8 mouse cellular contexts compared by ENCODE assay signal in genomic region chr10:95416685-95417495, GRCm38 (mm10). TPM values are rescaled to one million over a fixed set of nuclear protein-coding genes. Genes with fewer than 3 reads are reported as not detected.
A peak's percentile ranks its signal among the peaks of the same experiment; 100 is the strongest.
DNase-seq lines count a peak whose midpoint lies in the region; ATAC-seq and TF ChIP-seq lines count a peak whose summit lies in the region.

TSS of gene Socs2 (minus strand) at chr10:95417180.

- under 1% methylated on average over 65 of the region's 66 CpGs for WGBS in forebrain, embryonic 12.5 days
- under 1% methylated on average over 66 of the region's 66 CpGs for WGBS in heart, embryonic 16.5 days
- under 1% methylated on average over 64 of the region's 66 CpGs for WGBS in liver, embryonic 14.5 days (ENCODE audit: insufficient replicate concordance)
- under 1% methylated on average over 55 of the region's 66 CpGs for WGBS in neural tube, embryonic 11.5 days
- under 1% methylated on average over 58 of the region's 66 CpGs for WGBS in stomach, postnatal 0 days

- 0 out of 2 replicates have a peak, but pooled peaks have one; percentile 22 for TF ChIP-seq EP300 in liver, embryonic 14.5 days (IDR thresholded peaks at IDR 0.05; ENCODE audit: low read depth)
- TF ChIP-seq EP300 in stomach, postnatal 0 days (optimal IDR thresholded peaks at IDR 0.05), result peak; percentile 89

- peaks cover 14% of the 10 kb centered on the region for H3K27me3 ChIP-seq in E14TG2a.4 (ENCODE audit: insufficient read depth, low read length)
- H3K27me3 ChIP-seq in forebrain, embryonic 12.5 days, result peaks cover 20% of the 10 kb centered on the region
- no peaks in the 10 kb centered on the region for H3K27me3 ChIP-seq in heart, embryonic 16.5 days (ENCODE audit: control insufficient read depth, insufficient read depth, low read length)
- peaks cover 34% of the 10 kb centered on the region for H3K27me3 ChIP-seq in liver, embryonic 14.5 days (ENCODE audit: control insufficient read depth, insufficient read depth, low read length)
- H3K27me3 ChIP-seq in neural tube, embryonic 11.5 days (ENCODE audit: control insufficient read depth, insufficient read depth, low read length), result peaks cover 3% of the 10 kb centered on the region; the same call in 1 of the 2 replicates
- H3K27me3 ChIP-seq in stomach, postnatal 0 days (ENCODE audit: control insufficient read depth, insufficient read depth, low read length), result no peaks in the 10 kb centered on the region

- peak; percentile 85 for ATAC-seq in forebrain, embryonic 12.5 days (ENCODE audit: low FRiP score)
- peak; percentile 83 for ATAC-seq in heart, embryonic 16.5 days (replicated peaks; ENCODE audit: extremely low read depth, insufficient read depth, low FRiP score)
- ATAC-seq in liver, embryonic 14.5 days (ENCODE audit: insufficient read depth), result peak; percentile 84
- peak; percentile 82 for ATAC-seq in neural tube, embryonic 11.5 days (ENCODE audit: insufficient read depth, low FRiP score, low TSS enrichment)
- ATAC-seq in stomach, postnatal 0 days (ENCODE audit: low FRiP score, low TSS enrichment), result peak; percentile 90

- H3K36me3 ChIP-seq in E14TG2a.4 (ENCODE audit: insufficient read depth, low read length), result peaks cover 23% of the 10 kb centered on the region
- H3K36me3 ChIP-seq in forebrain, embryonic 12.5 days (replicated peaks), result no peaks in the 10 kb centered on the region
- no peaks in the 10 kb centered on the region; the same call in 1 of the 2 replicates for H3K36me3 ChIP-seq in heart, embryonic 16.5 days (ENCODE audit: control insufficient read depth, insufficient read depth)
- H3K36me3 ChIP-seq in liver, embryonic 14.5 days (replicated peaks; ENCODE audit: control insufficient read depth, insufficient read depth, low read depth), result no peaks in the 10 kb centered on the region
- no peaks in the 10 kb centered on the region for H3K36me3 ChIP-seq in neural tube, embryonic 11.5 days (ENCODE audit: control insufficient read depth, insufficient read depth, low read length)
- H3K36me3 ChIP-seq in stomach, postnatal 0 days (ENCODE audit: control insufficient read depth, insufficient read depth, low read length), result no peaks in the 10 kb centered on the region

- TF ChIP-seq CTCF in E14TG2a.4 (conservative IDR thresholded peaks at IDR 0.05; ENCODE audit: low read length), result no peak
- TF ChIP-seq CTCF in liver, embryonic 14.5 days (IDR thresholded peaks at IDR 0.05; ENCODE audit: low read depth), result no peak
- no peak; the same call in 1 of the 2 replicates for TF ChIP-seq CTCF in stomach, postnatal 0 days (IDR thresholded peaks at IDR 0.05; ENCODE audit: low read depth)

- peak within 1 kb of the TSS; percentile 94 for H3K4me3 ChIP-seq in E14TG2a.4 (replicated peaks; ENCODE audit: low read length)
- H3K4me3 ChIP-seq in forebrain, embryonic 12.5 days (replicated peaks), result peak within 1 kb of the TSS; percentile 74
- peak within 1 kb of the TSS; percentile 63 for H3K4me3 ChIP-seq in heart, embryonic 16.5 days (ENCODE audit: low read length)
- peak within 1 kb of the TSS; percentile 48 to 65 for H3K4me3 ChIP-seq in liver, embryonic 14.5 days (ENCODE audit: insufficient read depth in 1 of 2, low read depth in 2 of 2, low read length in 2 of 2)
- H3K4me3 ChIP-seq in neural tube, embryonic 11.5 days (ENCODE audit: low read depth, low read length), result peak within 1 kb of the TSS; percentile 66
- peak within 1 kb of the TSS; percentile 89 for H3K4me3 ChIP-seq in stomach, postnatal 0 days (ENCODE audit: low read depth, low read length)

- H3K9me3 ChIP-seq in E14TG2a.4 (ENCODE audit: low read length), result no peaks in the 10 kb centered on the region
- H3K9me3 ChIP-seq in forebrain, embryonic 12.5 days, result no peaks in the 10 kb centered on the region
- H3K9me3 ChIP-seq in heart, embryonic 16.5 days (replicated peaks; ENCODE audit: control insufficient read depth, low read length), result no peaks in the 10 kb centered on the region
- no peaks in the 10 kb centered on the region for H3K9me3 ChIP-seq in liver, embryonic 14.5 days (ENCODE audit: control insufficient read depth, low read length)
- H3K9me3 ChIP-seq in neural tube, embryonic 11.5 days (ENCODE audit: control insufficient read depth, low read length), result no peaks in the 10 kb centered on the region
- H3K9me3 ChIP-seq in stomach, postnatal 0 days (ENCODE audit: control insufficient read depth, low read length), result no peaks in the 10 kb centered on the region

- peak; percentile 69 for DNase-seq in c-Kit-positive CD71-negative TER-119-negative erythroid progenitor cells, embryonic 14.5 days (ENCODE audit: low read depth)
- peak; percentile 93 to 96 for DNase-seq in kidney, postnatal 36 days
- DNase-seq in liver, embryonic 14.5 days (ENCODE audit: low read depth in 3 of 3, low spot score in 3 of 3), result peak; percentile 69 to 78 (median 75)
- DNase-seq in neural tube, embryonic 11.5 days (ENCODE audit: low spot score), result peak; percentile 95
- peak; percentile 97 for DNase-seq in stomach, postnatal 0 days (ENCODE audit: low spot score)

- H3K4me2 ChIP-seq in forebrain, embryonic 12.5 days, result peak within 1 kb of the TSS; percentile 96
- peak within 1 kb of the TSS; percentile 89 for H3K4me2 ChIP-seq in heart, embryonic 16.5 days (ENCODE audit: low read depth, low read length)
- H3K4me2 ChIP-seq in liver, embryonic 14.5 days (ENCODE audit: low read depth), result peak within 1 kb of the TSS; percentile 75
- peak within 1 kb of the TSS; percentile 85 for H3K4me2 ChIP-seq in neural tube, embryonic 11.5 days (ENCODE audit: low read depth)
- H3K4me2 ChIP-seq in stomach, postnatal 0 days (replicated peaks; ENCODE audit: low read depth), result peak within 1 kb of the TSS; percentile 95

- H3K27ac ChIP-seq in forebrain, embryonic 12.5 days, result peak within 1 kb of the TSS; percentile 90
- H3K27ac ChIP-seq in heart, embryonic 16.5 days (ENCODE audit: low read length), result peak within 1 kb of the TSS; percentile 76
- H3K27ac ChIP-seq in liver, embryonic 14.5 days, result no peak within 1 kb of the TSS
- peak within 1 kb of the TSS; percentile 88 for H3K27ac ChIP-seq in neural tube, embryonic 11.5 days (ENCODE audit: low read depth, low read length)
- peak within 1 kb of the TSS; percentile 99 for H3K27ac ChIP-seq in stomach, postnatal 0 days (replicated peaks)

- peaks cover 41% of the 10 kb centered on the region for H3K4me1 ChIP-seq in E14TG2a.4 (replicated peaks; ENCODE audit: low read depth, low read length)
- peaks cover 26% of the 10 kb centered on the region for H3K4me1 ChIP-seq in forebrain, embryonic 12.5 days
- peaks cover 8% of the 10 kb centered on the region for H3K4me1 ChIP-seq in heart, embryonic 16.5 days (ENCODE audit: control insufficient read depth, insufficient read depth, low read length)
- H3K4me1 ChIP-seq in liver, embryonic 14.5 days (replicated peaks; ENCODE audit: control insufficient read depth in 2 of 2, insufficient read depth in 2 of 2, low read length in 1 of 2), result peaks cover 0 to 4% of the 10 kb centered on the region in 2 experiments; a peak in 2 of 4 replicates
- peaks cover 4% of the 10 kb centered on the region; the same call in 1 of the 2 replicates for H3K4me1 ChIP-seq in neural tube, embryonic 11.5 days (ENCODE audit: control insufficient read depth, insufficient read depth, low read length)
- no peaks in the 10 kb centered on the region for H3K4me1 ChIP-seq in stomach, postnatal 0 days (replicated peaks; ENCODE audit: control insufficient read depth, insufficient read depth)

- H3K9ac ChIP-seq in forebrain, embryonic 12.5 days, result peak within 1 kb of the TSS; percentile 82
- H3K9ac ChIP-seq in heart, embryonic 16.5 days (ENCODE audit: low read length), result peak within 1 kb of the TSS; percentile 72
- peak within 1 kb of the TSS; percentile 63 for H3K9ac ChIP-seq in liver, embryonic 14.5 days (replicated peaks)
- H3K9ac ChIP-seq in neural tube, embryonic 11.5 days (ENCODE audit: low read length), result peak within 1 kb of the TSS; percentile 77
- peak within 1 kb of the TSS; percentile 93 for H3K9ac ChIP-seq in stomach, postnatal 0 days (ENCODE audit: low read length)

RNA-seq across cellular contexts. Expression of gene Socs2, which starts in this region (rescaled TPM):
- 73.4 and 74.1 TPM in 2 replicates for polyA plus RNA-seq in forebrain, embryonic 12.5 days (2016; fragmentation: Nextera tagmentation; extraction: Ambion mirVana)
- polyA plus RNA-seq in heart, embryonic 16.5 days (2015; fragmentation: Nextera tagmentation; extraction: Ambion mirVana), result 33.9 and 40.8 TPM in 2 replicates
- polyA plus RNA-seq in liver, embryonic 14.5 days (2012; rRNA removed), result 1.4 and 1.5 TPM in 2 replicates
- 4.9 and 5.4 TPM in 2 replicates for polyA plus RNA-seq in liver, embryonic 14.5 days (2014; fragmentation: Nextera tagmentation; extraction: Ambion mirVana)
- polyA plus RNA-seq in neural tube, embryonic 11.5 days (2014; fragmentation: Nextera tagmentation; extraction: Ambion mirVana), result 45.0 and 46.0 TPM in 2 replicates
- polyA plus RNA-seq in stomach, postnatal 0 days (2015; fragmentation: Nextera tagmentation; extraction: Ambion mirVana), result 90.4 and 92.3 TPM in 2 replicates
